Mouse (Mus musculus) midbrain, embryonic 13.5 days (tissue): ENCODE data around the gene Zfp583. TPM values are rescaled to one million over a fixed set of nuclear protein-coding genes. Genes with fewer than 3 reads are reported as not detected.
A peak's percentile ranks its signal among the peaks of the same experiment; 100 is the strongest.
"Not testable (repeated sequence)": the region's sequence is repeated elsewhere in the genome, so short reads cannot be mapped to it uniquely, and the experiment has no call there.

Experiments used
- ATAC-seq: fragments of 200-750 bp; cut with Nextera tagmentation; 2 replicates; pipeline ENCODE4 v1.8.0; 2017; ENCODE audit warnings: mild to moderate bottlenecking, moderate TSS enrichment, moderate library complexity
- H3K27ac ChIP-seq: fragments of 300-500 bp; sonication (generic); 2 replicates; pipeline ENCODE4 v1.5.1; 2015; ENCODE audit warnings: inconsistent platforms, mild to moderate bottlenecking, moderate library complexity
- H3K27me3 ChIP-seq: fragments of 300-500 bp; sonication (generic); 2 replicates; pipeline ENCODE4 v1.6.1; 2015; ENCODE audit warnings: mild to moderate bottlenecking, inconsistent platforms
- H3K36me3 ChIP-seq: fragments of 300-500 bp; sonication (generic); 2 replicates; pipeline ENCODE4 v1.6.1; 2015; ENCODE audit warnings: mild to moderate bottlenecking, inconsistent platforms
- H3K4me1 ChIP-seq: fragments of 300-500 bp; sonication (generic); replicated peaks from 2 replicates; pipeline ENCODE4 v1.6.1; 2015; ENCODE audit warnings: inconsistent platforms
- H3K4me2 ChIP-seq: fragments of 300-500 bp; sonication (generic); replicated peaks from 2 replicates; pipeline ENCODE4 v1.6.1; 2015; ENCODE audit warnings: moderate library complexity, mild to moderate bottlenecking, inconsistent platforms
- H3K4me3 ChIP-seq: fragments of 300-500 bp; sonication (generic); replicated peaks from 2 replicates; pipeline ENCODE4 v1.5.1; 2015; ENCODE audit warnings: mild to moderate bottlenecking, inconsistent platforms
- H3K9ac ChIP-seq: fragments of 300-500 bp; sonication (generic); replicated peaks from 2 replicates; pipeline ENCODE4 v1.6.1; 2015; ENCODE audit warnings: mild to moderate bottlenecking, inconsistent platforms
- H3K9me3 ChIP-seq: fragments of 300-500 bp; sonication (generic); 2 replicates; pipeline ENCODE4 v1.6.1; 2016; ENCODE audit warnings: mild to moderate bottlenecking, inconsistent platforms
- WGBS: fragments of 180-500 bp; shearing (Covaris S2); methylation state at CpG from one replicate; pipeline ENCODE4 v1.1.7; 2015; 5-methylcytosine and 5-hydroxymethylcytosine counted together
- polyA plus RNA-seq: library from polyadenylated mRNA; unstranded; fragments of >200 nt; fragmentation: Nextera tagmentation; extraction: Ambion mirVana; gene quantifications from 2 replicates; pipeline ENCODE4 v1.2.1, GENCODE M21; 2015

The Zfp583 gene
- 11.7 and 12.9 TPM in 2 replicates for polyA plus RNA-seq

DNA sequence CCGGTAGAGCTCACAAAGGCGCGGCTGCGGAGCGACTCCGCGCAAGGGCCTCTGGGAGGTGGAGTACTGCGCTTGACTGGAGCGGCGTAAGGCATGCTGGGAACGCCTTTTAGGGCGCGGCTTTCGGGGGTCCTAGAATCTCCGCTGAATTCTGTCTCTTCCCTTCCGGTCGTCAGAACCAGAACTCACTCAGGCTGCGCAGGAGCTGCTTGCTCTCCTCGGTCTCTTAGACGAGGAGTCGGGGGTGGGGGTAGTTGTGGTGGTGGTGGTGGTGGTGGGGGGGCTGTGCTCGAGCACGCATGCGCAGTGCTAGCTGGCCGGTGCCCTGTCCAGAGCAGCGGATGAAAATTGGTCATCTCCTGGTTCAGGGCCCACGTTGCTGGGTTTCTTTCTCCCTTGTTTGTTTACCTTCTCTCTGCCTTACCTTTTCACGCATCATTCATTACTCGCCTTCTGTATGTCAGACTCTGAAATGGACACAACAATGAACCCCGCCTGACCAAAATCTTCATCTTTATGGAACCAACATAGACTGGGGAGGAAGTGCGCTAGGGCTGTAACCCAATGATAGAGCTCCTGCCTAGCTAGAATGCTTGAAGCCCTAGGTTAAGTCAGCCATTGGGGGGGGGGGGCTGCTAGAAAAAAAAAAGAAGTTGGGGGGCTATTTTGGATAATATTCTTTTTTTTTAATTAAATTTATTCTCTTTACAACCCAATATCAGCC lies at the start of gene Zfp583:
Gene Zfp583 (minus strand): TSS at position 53 of the 724 bp plus-strand sequence.
- Histone ChIP-seq H3K4me3 (peak within 1 kb of the TSS; percentile 46), H3K27ac (peak within 1 kb of the TSS; percentile 88), H3K27me3 (no peaks in the 10 kb centered on the region), H3K4me2 (peak within 1 kb of the TSS; percentile 56), H3K9ac (peak within 1 kb of the TSS; percentile 74), H3K4me1 (peaks cover 17% of the 10 kb centered on the region), H3K36me3 (peaks cover 12% of the 10 kb centered on the region), H3K9me3 (no peaks in the 10 kb centered on the region)
- ATAC-seq, result peak; percentile 93
- WGBS, result 5% methylated on average over 31 of the region's 31 CpGs

DNA sequence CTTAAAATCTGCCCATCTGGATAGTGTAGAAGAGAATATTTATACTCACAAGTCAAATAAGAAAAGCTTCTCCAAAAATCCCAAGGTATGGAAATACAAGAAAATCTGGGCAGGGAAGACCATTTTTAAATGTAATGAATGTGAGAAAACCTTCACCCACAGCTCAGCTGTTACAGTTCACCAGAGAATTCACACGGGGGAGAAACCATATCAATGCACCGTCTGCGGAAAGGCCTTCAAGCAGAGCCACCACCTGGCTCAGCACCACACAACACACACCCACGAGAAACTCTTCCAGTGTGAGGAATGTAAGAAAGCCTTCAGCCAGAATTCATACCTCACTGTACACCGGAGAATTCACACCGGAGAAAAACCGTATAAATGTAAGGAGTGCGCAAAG lies 47.4 kb upstream of the Zfp583 start:
- H3K27ac ChIP-seq, result no peak overlapping the region
- H3K4me1 ChIP-seq, result peaks cover 9% of the 10 kb centered on the region
- H3K9me3 ChIP-seq, result no peaks in the 10 kb centered on the region
- ATAC-seq, result no peak
- H3K4me3 ChIP-seq, result no peak overlapping the region
- peaks cover 18% of the 10 kb centered on the region for H3K36me3 ChIP-seq
- 90% methylated on average over 8 of the region's 8 CpGs for WGBS
- no peak overlapping the region for H3K4me2 ChIP-seq
- no peak overlapping the region for H3K9ac ChIP-seq
- H3K27me3 ChIP-seq, result no peaks in the 10 kb centered on the region

GRCm38 (mm10) chr7:6372993-6373392 lies 41.9 kb upstream of the Zfp583 start:
- Histone ChIP-seq H3K9ac (no peak overlapping the region), H3K4me1 (no peaks in the 10 kb centered on the region), H3K27me3 (no peaks in the 10 kb centered on the region), H3K4me2 (no peak overlapping the region), H3K27ac (no peak overlapping the region), H3K4me3 (no peak overlapping the region), H3K9me3 (no peaks in the 10 kb centered on the region), H3K36me3 (peaks cover 13% of the 10 kb centered on the region)
- no peak for ATAC-seq
- 92% methylated on average over 3 of the region's 3 CpGs for WGBS

GRCm38 (mm10) chr7:6369460-6369859 lies 38.4 kb upstream of the Zfp583 start:
- Histone ChIP-seq H3K9ac (no peak overlapping the region), H3K4me3 (no peak overlapping the region), H3K36me3 (peaks cover 6% of the 10 kb centered on the region), H3K27me3 (no peaks in the 10 kb centered on the region), H3K4me1 (peaks cover under 1% of the 10 kb centered on the region; the same call in 1 of the 2 replicates), H3K9me3 (no peaks in the 10 kb centered on the region), H3K4me2 (no peak overlapping the region), H3K27ac (no peak overlapping the region)
- WGBS, result 89% methylated on average over 3 of the region's 3 CpGs
- no peak for ATAC-seq

DNA sequence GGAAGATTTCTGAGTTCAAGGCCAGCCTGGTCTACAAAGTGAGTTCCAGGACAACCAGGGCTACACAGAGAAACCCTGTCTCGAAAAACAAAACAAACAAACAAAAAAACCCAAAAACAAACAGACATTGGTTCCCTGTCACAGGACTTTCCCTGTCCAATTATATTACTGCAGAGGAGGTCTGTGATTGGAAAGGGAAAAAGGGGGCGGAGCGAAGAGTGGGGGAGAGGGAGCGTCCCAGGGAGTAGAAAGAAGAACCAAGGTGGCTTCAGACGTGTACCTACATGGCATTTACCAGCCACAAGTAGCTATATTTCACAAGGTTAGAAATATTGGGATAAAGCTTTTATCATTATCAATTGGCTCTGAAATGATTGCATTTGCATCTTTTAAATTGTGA lies 37.1 kb upstream of the Zfp583 start:
- not testable (repeated sequence) for H3K27ac ChIP-seq, H3K9me3 ChIP-seq, H3K36me3 ChIP-seq, H3K27me3 ChIP-seq, ATAC-seq, H3K4me3 ChIP-seq, H3K9ac ChIP-seq, H3K4me2 ChIP-seq
- WGBS, result 84% methylated on average over 5 of the region's 5 CpGs
- peaks cover 11% of the 10 kb centered on the region for H3K4me1 ChIP-seq

DNA sequence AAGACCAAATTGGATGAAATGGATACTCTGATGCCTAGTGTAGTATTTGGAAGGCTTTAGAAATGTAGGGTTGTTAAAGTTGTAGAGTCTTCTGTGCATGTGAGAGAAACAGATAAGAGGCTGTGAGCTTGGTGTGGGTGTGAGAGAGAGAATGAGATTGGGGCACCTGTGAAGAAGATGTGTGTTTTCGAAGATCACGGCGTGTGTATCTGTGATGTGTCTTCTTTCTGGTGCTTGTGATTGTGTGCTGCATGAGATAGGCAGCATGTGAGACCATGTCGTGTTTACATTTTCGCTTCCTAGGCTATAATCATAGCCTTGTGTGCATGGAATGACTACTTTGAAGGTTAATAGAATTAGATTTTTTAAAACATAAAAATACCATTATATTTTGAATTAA lies 36.1 kb upstream of the Zfp583 start:
- WGBS, result 90% methylated on average over 5 of the region's 5 CpGs
- H3K27ac ChIP-seq, result no peak overlapping the region
- H3K36me3 ChIP-seq, result peaks cover 3% of the 10 kb centered on the region
- H3K4me1 ChIP-seq, result peaks cover 11% of the 10 kb centered on the region
- H3K9me3 ChIP-seq, result no peaks in the 10 kb centered on the region
- H3K9ac ChIP-seq, result no peak overlapping the region
- no peak for ATAC-seq
- H3K4me2 ChIP-seq, result no peak overlapping the region
- H3K27me3 ChIP-seq, result no peaks in the 10 kb centered on the region
- H3K4me3 ChIP-seq, result no peak overlapping the region

- Histone ChIP-seq H3K27me3 (no peaks in the 10 kb centered on the region), H3K4me1 (peaks cover 11% of the 10 kb centered on the region), H3K4me2 (no peak overlapping the region), H3K9ac (no peak overlapping the region), H3K4me3 (no peak overlapping the region), H3K36me3 (no peaks in the 10 kb centered on the region), H3K9me3 (no peaks in the 10 kb centered on the region), H3K27ac (no peak overlapping the region)
- ATAC-seq, result no peak
- 71% methylated on average over 1 of the region's 1 CpGs for WGBS
These were observed 33.7 kb upstream of the Zfp583 start for GRCm38 (mm10) chr7:6364761-6365160.

- peak within 1 kb of the TSS; percentile 63 for H3K4me2 ChIP-seq
- no peaks in the 10 kb centered on the region for H3K36me3 ChIP-seq
- no peaks in the 10 kb centered on the region for H3K9me3 ChIP-seq
- under 1% methylated on average over 23 of the region's 23 CpGs for WGBS
- no peaks in the 10 kb centered on the region for H3K27me3 ChIP-seq
- H3K4me3 ChIP-seq, result peak within 1 kb of the TSS; percentile 48
- ATAC-seq, result peak; percentile 86
- H3K4me1 ChIP-seq, result peaks cover 14% of the 10 kb centered on the region
- peak within 1 kb of the TSS; percentile 70 for H3K9ac ChIP-seq
- peak within 1 kb of the TSS; percentile 95 for H3K27ac ChIP-seq
These were observed 32.0 kb upstream of the Zfp583 start, which contains the start of gene Zfp78 for GRCm38 (mm10) chr7:6363047-6363488. Gene Zfp78, plus strand, starts transcription at chr7:6363280.

DNA sequence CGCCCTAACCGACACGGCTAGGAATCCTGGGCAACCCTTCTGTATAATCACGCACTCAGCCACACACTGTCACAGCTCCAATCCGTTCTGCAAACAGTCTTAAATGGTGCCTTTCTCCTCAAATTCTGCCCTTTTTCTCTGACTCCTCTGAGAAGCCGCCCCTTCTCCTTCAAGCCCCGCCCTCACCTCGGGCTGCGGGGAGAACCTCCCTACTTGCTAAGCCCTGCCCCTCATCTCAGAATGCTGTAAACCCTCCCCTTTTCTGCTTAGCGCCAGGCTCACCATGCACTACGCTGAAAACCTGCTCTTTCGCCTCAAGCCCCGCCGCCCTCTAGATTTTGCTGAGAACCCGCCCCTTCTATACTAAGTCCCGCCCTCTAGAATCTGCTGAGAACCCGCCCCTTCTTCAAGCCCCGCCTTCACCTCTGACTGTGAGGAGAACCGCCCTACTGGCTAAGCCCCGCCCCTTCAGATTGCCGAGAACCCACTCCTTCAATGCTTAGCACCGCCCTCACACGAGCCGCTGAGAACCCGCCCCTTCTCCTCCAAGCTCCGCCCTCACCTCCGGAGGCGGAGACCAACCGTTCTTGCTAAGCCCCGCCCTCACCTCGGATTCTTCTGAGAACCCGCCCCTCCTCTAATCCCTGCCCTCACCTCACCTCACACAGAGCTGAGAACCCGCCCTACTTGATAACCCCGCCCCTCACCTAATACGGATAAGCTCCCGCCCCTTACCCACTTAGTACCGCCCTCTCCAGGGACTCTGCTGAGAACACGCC lies 31.4 kb upstream of the Zfp583 start:
- H3K9me3 ChIP-seq, result no peaks in the 10 kb centered on the region
- H3K4me2 ChIP-seq, result peak overlapping the region; percentile 63
- H3K4me3 ChIP-seq, result peak overlapping the region; percentile 48
- H3K4me1 ChIP-seq, result peaks cover 14% of the 10 kb centered on the region
- peak overlapping the region; percentile 70 for H3K9ac ChIP-seq
- H3K36me3 ChIP-seq, result no peaks in the 10 kb centered on the region
- under 1% methylated on average over 38 of the region's 38 CpGs for WGBS
- H3K27ac ChIP-seq, result peak overlapping the region; percentile 95
- ATAC-seq, result peak; percentile 92
- H3K27me3 ChIP-seq, result no peaks in the 10 kb centered on the region

GRCm38 (mm10) chr7:6361756-6362155 lies 30.7 kb upstream of the Zfp583 start:
- peaks cover 14% of the 10 kb centered on the region for H3K4me1 ChIP-seq
- no peak for ATAC-seq

GRCm38 (mm10) chr7:6360477-6361060 lies 29.5 kb upstream of the Zfp583 start:
- H3K27ac ChIP-seq, result no peak overlapping the region
- H3K4me3 ChIP-seq, result no peak overlapping the region
- H3K36me3 ChIP-seq, result no peaks in the 10 kb centered on the region
- H3K27me3 ChIP-seq, result no peaks in the 10 kb centered on the region
- no peaks in the 10 kb centered on the region for H3K9me3 ChIP-seq
- no peak for ATAC-seq
- peaks cover 14% of the 10 kb centered on the region for H3K4me1 ChIP-seq
- 17% methylated on average over 5 of the region's 9 CpGs for WGBS
- H3K4me2 ChIP-seq, result no peak overlapping the region
- H3K9ac ChIP-seq, result no peak overlapping the region

More at GRCm38 (mm10) chr7:6361756-6362155, 30.7 kb upstream of the Zfp583 start:
- Histone ChIP-seq H3K4me2 (peak overlapping the region; percentile 63), H3K27me3 (no peaks in the 10 kb centered on the region), H3K9me3 (no peaks in the 10 kb centered on the region), H3K36me3 (no peaks in the 10 kb centered on the region), H3K9ac (peak overlapping the region; percentile 70), H3K4me3 (peak overlapping the region; percentile 48), H3K27ac (peak overlapping the region; percentile 95)
- 27% methylated on average over 7 of the region's 7 CpGs for WGBS
